Mouse (Mus musculus) MEL (cell line): ENCODE data around the gene Pitx2.

Source experiments
- CHD2 ChIP-seq: IDR thresholded peaks from 2 replicates; pipeline ENCODE4 v1.6.1; 2011; ENCODE audit warnings: low read length, improper control_type of control experiment
- CTCF ChIP-seq, 3 experiments: IDR thresholded peaks in 2 of 3; conservative IDR thresholded peaks in 1 of 3; 2 replicates each; pipeline ENCODE4 v1.5.1; 2011 to 2012; ENCODE audit warnings: low read length in 3 of 3, low read depth in 2 of 3, mild to moderate bottlenecking in 2 of 3, improper control_type of control experiment in 1 of 3, inconsistent platforms in 1 of 3, mixed read lengths in 1 of 3, moderate library complexity in 1 of 3; ENCODE audit not compliant: control insufficient read depth in 1 of 3, insufficient read depth in 1 of 3, poor library complexity in 1 of 3, severe bottlenecking in 1 of 3
- E2F4 ChIP-seq: IDR thresholded peaks from 2 replicates; pipeline ENCODE4 v1.6.1; 2011; ENCODE audit warnings: low read depth, low read length, improper control_type of control experiment, borderline replicate concordance
- EP300 ChIP-seq, 2 experiments: IDR thresholded peaks; 2 replicates each; pipeline ENCODE4 v1.6.1; 2011; ENCODE audit warnings: improper control_type of control experiment in 2 of 2, low read length in 2 of 2, low read depth in 1 of 2, mild to moderate bottlenecking in 1 of 2
- GABPA ChIP-seq: IDR thresholded peaks from 2 replicates; pipeline ENCODE4 v1.6.1; 2012; ENCODE audit warnings: low read depth, mild to moderate bottlenecking, inconsistent platforms, low read length, improper control_type of control experiment, moderate library complexity
- MAX ChIP-seq: IDR thresholded peaks from 2 replicates; pipeline ENCODE4 v1.6.1; 2011; ENCODE audit warnings: low read length, improper control_type of control experiment
- MYB ChIP-seq: IDR thresholded peaks from 2 replicates; pipeline ENCODE4 v1.6.1; 2011; ENCODE audit warnings: mild to moderate bottlenecking, low read depth, low read length, improper control_type of control experiment
- NRF1 ChIP-seq: IDR thresholded peaks from 2 replicates; pipeline ENCODE4 v1.6.1; 2014; ENCODE audit warnings: low read depth, mild to moderate bottlenecking, inconsistent platforms, low read length, improper control_type of control experiment, moderate library complexity; ENCODE audit not compliant: poor library complexity, insufficient read depth, severe bottlenecking
- POLR2A ChIP-seq, 2 experiments: IDR thresholded peaks; 2 replicates each; pipeline ENCODE4 v1.6.1; 2011 to 2012; ENCODE audit warnings: low read length in 2 of 2, mild to moderate bottlenecking in 2 of 2, control low read depth in 1 of 2, improper control_type of control experiment in 1 of 2, low read depth in 1 of 2, moderate library complexity in 1 of 2; ENCODE audit not compliant: control insufficient read depth in 1 of 2, insufficient read depth in 1 of 2, poor library complexity in 1 of 2
- ZKSCAN1 ChIP-seq: IDR thresholded peaks from 2 replicates; pipeline ENCODE4 v1.6.1; 2012; ENCODE audit warnings: low read depth, mild to moderate bottlenecking, inconsistent platforms, low read length, improper control_type of control experiment, moderate library complexity

- no peak for TF ChIP-seq CTCF (IDR thresholded peaks at IDR 0.05 in 2 of 3, conservative IDR thresholded peaks at IDR 0.05 in 1 of 3; ENCODE audit: control insufficient read depth in 1 of 3, insufficient read depth in 1 of 3, low read depth in 2 of 3, low read length in 3 of 3, poor library complexity in 1 of 3, severe bottlenecking in 1 of 3)
- TF ChIP-seq E2F4: no peak
- TF ChIP-seq POLR2A (IDR thresholded peaks at IDR 0.05; ENCODE audit: control insufficient read depth in 1 of 2, insufficient read depth in 1 of 2, low read depth in 1 of 2, low read length in 2 of 2, poor library complexity in 1 of 2): no peak
- TF ChIP-seq CHD2: no peak
- no peak for TF ChIP-seq GABPA
- TF ChIP-seq ZKSCAN1: no peak
- no peak for TF ChIP-seq MAX
- no peak for TF ChIP-seq MYB
- TF ChIP-seq NRF1: no peak
- TF ChIP-seq EP300 (IDR thresholded peaks at IDR 0.05; ENCODE audit: low read depth in 1 of 2, low read length in 2 of 2): no peak
These were observed 1.5 kb downstream of the Pitx2 start for GRCm38 (mm10) chr3:129201156-129201555.
